Mouse (Mus musculus) lung, adult 2 months (tissue): ENCODE data around the gene Gpr88. TPM values are rescaled to one million over a fixed set of nuclear protein-coding genes. Genes with fewer than 3 reads are reported as not detected.

Source experiments
- DNase-seq: peaks from one replicate; pipeline ENCODE4 v3.0.0; 2022
- H3K4me1 ChIP-seq: fragments of 200-500 bp; 2 replicates; pipeline ENCODE4 v1.6.1; 2011; ENCODE audit warnings: low read length; ENCODE audit not compliant: control insufficient read depth, insufficient read depth
- H3K4me3 ChIP-seq: fragments of 200-500 bp; replicated peaks from 2 replicates; pipeline ENCODE3; 2011; ENCODE audit warnings: low read depth, mild to moderate bottlenecking, control low read depth, low read length; ENCODE audit errors: extremely low read depth
- CTCF ChIP-seq: fragments of 200-500 bp; IDR thresholded peaks from 2 replicates; pipeline ENCODE4 v1.5.1; 2011; ENCODE audit warnings: mild to moderate bottlenecking, low read length, control low read depth; ENCODE audit not compliant: insufficient read depth
- POLR2A ChIP-seq: fragments of 200-500 bp; IDR thresholded peaks from 2 replicates; pipeline ENCODE4 v1.6.1; 2011; ENCODE audit warnings: low read depth, mild to moderate bottlenecking, control low read depth, low read length, borderline replicate concordance; ENCODE audit errors: extremely low read depth
- WGBS: fragments of 180-500 bp; shearing (Covaris S2); methylation state at CpG from one replicate; pipeline ENCODE4 v1.1.7; 2018; 5-methylcytosine and 5-hydroxymethylcytosine counted together
- polyA plus RNA-seq: library from polyadenylated mRNA; depleted of rRNA; stranded (reverse); fragments of >200 nt; gene quantifications from 2 replicates; pipeline ENCODE4 v1.2.3, GENCODE M21; 2012; rRNA removed

The Gpr88 gene
- 1.9 and 3.6 TPM in 2 replicates for polyA plus RNA-seq

DNA sequence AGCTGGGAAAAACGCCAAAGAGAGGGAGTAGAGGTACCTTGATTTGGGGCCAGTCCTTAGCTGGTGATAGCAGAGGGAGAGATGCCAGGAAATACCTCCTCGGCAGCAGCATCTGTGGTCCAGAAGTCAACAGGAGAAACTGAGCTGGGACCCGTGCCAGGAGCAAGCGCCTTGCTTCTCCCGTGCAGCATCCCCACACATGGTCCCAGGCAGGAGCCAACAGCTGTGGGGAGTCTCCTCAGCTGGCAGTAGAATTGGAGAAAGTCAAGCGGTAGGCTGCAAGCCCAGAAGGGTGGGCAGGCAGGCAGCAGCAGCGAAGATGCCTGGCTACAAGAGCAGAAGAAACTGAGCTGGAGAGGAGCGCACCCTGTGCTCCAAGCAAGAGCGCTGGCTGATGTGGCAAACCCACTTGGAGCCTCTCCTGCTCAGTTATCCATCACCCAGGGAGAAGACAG is at the start of gene Gpr88:
Gene Gpr88, minus strand, starts transcription at position 427 of the 455 bp plus-strand sequence.
- TF ChIP-seq POLR2A (no peak), CTCF (no peak)
- WGBS: 9% methylated on average over 9 of the region's 9 CpGs

DNA sequence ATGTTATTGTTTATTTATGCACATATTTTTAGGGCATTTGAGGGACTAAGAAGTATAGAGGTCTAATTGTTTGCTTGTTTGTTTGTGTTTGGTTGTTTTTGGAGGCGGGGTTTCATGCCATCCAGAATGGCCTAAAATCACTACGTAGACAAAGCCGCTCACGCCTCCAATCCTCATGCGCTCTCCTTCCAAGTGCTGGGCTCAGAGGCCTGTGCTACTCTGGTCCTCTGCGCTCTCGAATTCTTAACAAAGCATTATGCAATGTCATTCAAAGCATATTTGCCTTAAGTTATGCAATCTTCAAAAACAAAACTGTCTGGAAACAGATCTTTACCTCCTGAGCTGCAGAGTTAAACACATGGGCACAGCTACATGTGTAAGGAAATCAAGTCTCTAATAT is 49.3 kb upstream of the Gpr88 start:
- DNase-seq: no peak
- WGBS: 71% methylated on average over 7 of the region's 7 CpGs
- peaks cover 2% of the 10 kb centered on the region; the same call in 1 of the 2 replicates for H3K4me1 ChIP-seq
- no peak overlapping the region for H3K4me3 ChIP-seq
- TF ChIP-seq CTCF (no peak), POLR2A (no peak)

More for the DNA sequence above, at the start of gene Gpr88:
- peak within 1 kb of the TSS; percentile 46 for H3K4me3 ChIP-seq
- peaks cover 6% of the 10 kb centered on the region; the same call in 1 of the 2 replicates for H3K4me1 ChIP-seq
- DNase-seq: peak; percentile 37

DNA sequence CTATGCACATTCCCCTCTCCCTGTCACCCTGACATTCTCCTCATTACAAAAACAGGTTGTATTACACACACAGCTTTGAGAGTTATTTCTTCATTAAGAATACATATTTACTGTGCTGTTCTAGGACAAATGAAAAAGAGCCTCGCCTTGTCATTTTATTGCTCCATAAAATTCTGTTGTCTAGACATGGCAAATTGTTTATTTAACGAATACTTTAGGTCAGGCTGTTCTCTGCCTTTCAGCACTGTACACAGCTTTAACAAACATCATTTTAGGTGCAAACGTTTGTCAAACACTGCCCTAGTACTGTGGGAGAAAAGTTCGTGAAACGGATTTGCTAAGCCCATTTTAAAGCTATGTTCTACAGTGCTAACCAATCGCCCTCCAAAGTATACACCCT is 48.5 kb upstream of the Gpr88 start:
- peaks cover 2% of the 10 kb centered on the region; the same call in 1 of the 2 replicates for H3K4me1 ChIP-seq
- WGBS: 65% methylated on average over 6 of the region's 6 CpGs
- H3K4me3 ChIP-seq: no peak overlapping the region
- TF ChIP-seq POLR2A (no peak), CTCF (no peak)
- no peak for DNase-seq

DNA sequence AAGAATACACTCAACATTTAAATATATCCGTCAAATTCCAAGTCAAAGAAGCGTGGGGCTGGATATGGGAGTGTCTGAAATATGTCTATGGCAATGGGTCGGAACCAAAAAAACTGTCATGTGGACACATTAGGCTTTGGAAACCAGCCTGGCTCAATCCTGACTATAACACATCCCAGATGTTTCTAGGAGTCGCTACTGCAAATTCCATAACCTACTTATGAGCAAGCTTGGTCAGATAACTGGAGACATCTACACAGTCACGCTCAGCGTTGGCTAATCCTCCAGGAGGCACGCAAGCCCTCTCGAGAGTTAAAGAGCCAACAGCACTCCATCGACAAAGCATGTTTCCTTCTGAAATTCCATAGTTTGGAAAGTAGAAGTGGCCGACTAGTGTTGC is 45.4 kb upstream of the Gpr88 start:
- TF ChIP-seq POLR2A (no peak), CTCF (no peak)
- DNase-seq: no peak
- peaks cover 2% of the 10 kb centered on the region; the same call in 1 of the 2 replicates for H3K4me1 ChIP-seq
- 74% methylated on average over 10 of the region's 10 CpGs for WGBS
- H3K4me3 ChIP-seq: no peak overlapping the region

DNA sequence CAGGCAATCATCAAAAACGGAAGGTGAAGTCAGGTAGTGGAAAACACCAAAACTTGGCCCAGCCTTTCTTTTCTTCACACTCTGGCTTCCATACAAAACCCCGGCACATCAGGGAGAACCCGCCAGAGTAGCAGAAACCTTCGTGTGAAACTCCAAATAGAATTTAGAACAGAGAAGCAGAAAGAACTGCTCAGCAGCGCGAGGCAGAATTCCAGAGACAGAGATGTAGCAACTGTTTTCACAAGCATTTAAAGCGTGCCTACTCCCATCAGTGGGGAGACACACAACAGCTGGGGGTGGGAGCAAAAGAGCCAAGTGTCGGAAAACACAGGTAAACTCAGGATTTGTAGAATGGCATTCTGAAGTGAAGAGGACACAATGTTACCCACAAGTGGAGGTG is 44.7 kb upstream of the Gpr88 start:
- Histone ChIP-seq H3K4me3 (no peak overlapping the region), H3K4me1 (peaks cover 2% of the 10 kb centered on the region; the same call in 1 of the 2 replicates)
- TF ChIP-seq CTCF: no peak
- no peak for TF ChIP-seq POLR2A
- 81% methylated on average over 8 of the region's 8 CpGs for WGBS
- no peak for DNase-seq

DNA sequence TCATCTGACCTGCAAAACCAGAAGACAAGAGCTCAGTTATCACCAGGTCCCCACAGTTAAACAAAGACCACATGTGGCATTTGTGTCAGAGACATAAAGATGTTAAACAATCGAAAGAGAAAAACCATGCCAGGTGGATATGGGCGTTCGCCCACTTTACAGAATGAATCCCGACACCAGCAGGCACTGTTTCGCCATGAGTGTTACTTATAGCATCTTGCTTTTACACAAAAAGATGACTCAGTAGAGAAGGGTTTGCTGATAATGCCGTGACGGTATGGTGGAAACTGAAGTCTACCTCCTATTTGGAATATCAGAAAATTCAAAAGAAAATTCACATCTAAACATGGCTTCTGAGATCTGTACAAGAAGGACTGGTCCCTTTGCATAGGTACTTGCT is 43.9 kb upstream of the Gpr88 start:
- WGBS: 92% methylated on average over 7 of the region's 7 CpGs
- H3K4me3 ChIP-seq: no peak overlapping the region
- no peak for TF ChIP-seq POLR2A
- TF ChIP-seq CTCF: no peak
- peaks cover 2% of the 10 kb centered on the region; the same call in 1 of the 2 replicates for H3K4me1 ChIP-seq
- DNase-seq: no peak

DNA sequence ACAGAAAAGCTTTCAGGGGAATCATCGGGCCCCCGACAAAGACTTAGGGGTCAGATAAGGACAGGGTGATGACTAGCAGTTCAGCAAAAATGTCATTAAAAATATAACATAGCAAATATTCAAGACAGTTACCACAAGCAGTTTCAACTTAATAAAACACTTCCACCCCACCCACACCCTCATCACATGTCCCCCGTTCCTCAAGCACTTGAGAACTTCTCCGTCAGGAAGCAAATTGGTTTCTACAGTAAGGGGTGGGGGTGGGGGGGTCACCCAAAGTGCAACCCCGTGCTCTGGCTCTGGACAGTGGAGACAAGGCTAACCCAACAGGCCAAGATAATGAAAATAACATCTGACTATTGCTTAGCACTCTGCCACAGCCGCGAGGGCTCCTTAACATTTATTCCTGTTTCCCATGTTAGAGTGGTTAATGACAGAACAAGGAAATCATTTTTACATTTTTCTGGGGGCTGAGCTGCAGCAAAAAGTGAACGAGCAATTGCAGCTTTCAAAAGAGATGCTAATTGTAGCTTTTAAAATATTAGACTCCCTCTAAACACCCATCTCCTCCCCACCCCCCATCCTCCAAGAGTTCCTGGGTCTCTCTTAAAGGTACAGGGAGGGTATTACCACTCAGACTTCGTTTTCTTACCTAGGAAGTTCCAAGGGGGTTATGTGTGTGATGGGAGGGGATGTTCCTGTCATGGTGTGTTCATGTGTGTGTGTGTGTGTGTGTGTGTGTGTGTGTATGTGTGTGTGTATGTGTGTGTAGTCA is 36.9 kb upstream of the Gpr88 start:
- no peak overlapping the region for H3K4me3 ChIP-seq
- no peaks in the 10 kb centered on the region for H3K4me1 ChIP-seq
- TF ChIP-seq CTCF: no peak
- no peak for TF ChIP-seq POLR2A

DNA sequence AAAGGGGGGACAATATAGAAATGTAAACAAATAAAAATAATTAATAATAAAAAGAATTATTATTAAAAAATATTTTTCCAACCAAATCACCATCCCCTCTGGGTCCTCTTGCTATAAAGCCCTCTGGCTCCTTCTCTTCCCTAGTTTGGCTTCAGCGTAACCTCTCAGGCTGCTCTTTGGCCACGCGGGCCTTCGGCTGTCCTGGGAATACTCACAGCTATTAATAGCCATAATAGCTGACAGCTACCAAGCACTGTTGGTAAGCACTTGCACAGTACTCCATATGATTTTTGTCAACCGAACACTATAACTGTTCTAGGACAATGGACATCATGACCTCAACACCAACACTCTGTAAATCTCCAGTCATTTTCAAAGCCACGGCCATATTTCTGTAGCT is 35.5 kb upstream of the Gpr88 start:
- no peak for TF ChIP-seq CTCF
- no peak for TF ChIP-seq POLR2A
- DNase-seq: no peak
- no peak overlapping the region for H3K4me3 ChIP-seq
- 77% methylated on average over 6 of the region's 6 CpGs for WGBS
- H3K4me1 ChIP-seq: no peaks in the 10 kb centered on the region

More for the DNA sequence above, 36.9 kb upstream of the Gpr88 start:
- 76% methylated on average over 9 of the region's 9 CpGs for WGBS
- no peak for DNase-seq

DNA sequence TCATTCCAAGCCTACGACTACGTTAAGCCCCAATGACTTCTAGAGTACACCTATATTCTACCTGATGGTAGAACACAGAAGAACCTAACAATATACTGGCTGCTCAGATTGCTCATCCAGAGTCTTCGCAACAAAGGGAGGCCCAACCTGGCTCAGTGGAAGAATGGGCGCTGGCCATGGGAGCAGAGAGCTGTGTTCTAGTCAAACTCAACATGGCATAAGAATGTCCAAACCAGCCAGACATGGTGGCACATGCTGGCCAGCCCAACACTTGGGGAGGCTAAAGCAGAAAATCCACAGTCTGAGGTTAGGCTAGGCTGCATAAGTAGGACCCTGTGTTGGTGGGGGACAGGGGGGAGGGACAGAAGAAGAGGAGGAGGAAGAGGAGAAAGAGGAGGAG is 31.4 kb upstream of the Gpr88 start:
- TF ChIP-seq CTCF: no peak
- TF ChIP-seq POLR2A: no peak
- no peak for DNase-seq
- no peaks in the 10 kb centered on the region for H3K4me1 ChIP-seq
- H3K4me3 ChIP-seq: no peak overlapping the region
- WGBS: 99% methylated on average over 4 of the region's 4 CpGs

DNA sequence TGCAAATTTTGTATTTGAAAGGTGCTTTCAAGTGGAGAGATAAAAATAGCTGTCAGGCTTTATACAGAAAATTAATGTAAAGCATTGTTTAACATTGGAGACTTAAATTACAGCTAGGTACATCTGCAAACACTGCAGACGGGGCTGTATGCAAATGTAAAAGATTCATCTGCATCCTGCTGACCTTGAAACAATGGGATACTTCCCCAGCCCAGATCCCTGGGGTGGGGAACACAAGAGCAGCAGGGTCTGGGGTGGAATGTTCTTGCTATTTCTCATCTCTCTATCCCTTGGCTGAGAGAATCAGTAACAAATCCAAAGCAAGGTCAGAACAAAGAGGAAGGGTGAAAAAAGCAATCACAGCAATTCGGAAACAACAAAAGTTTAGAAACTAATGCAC is 30.7 kb upstream of the Gpr88 start:
- DNase-seq: no peak
- no peaks in the 10 kb centered on the region for H3K4me1 ChIP-seq
- 72% methylated on average over 2 of the region's 2 CpGs for WGBS
- no peak for TF ChIP-seq CTCF
- no peak overlapping the region for H3K4me3 ChIP-seq
